Mouse (Mus musculus) limb, embryonic 10.5 days (tissue): Measurements from ENCODE around the gene Ccdc85b. TPM values are rescaled to one million over a fixed set of nuclear protein-coding genes. Genes with fewer than 3 reads are reported as not detected.
A peak's percentile ranks its signal among the peaks of the same experiment; 100 is the strongest.

Experiments used
- DNase-seq: peaks from one replicate; pipeline ENCODE4 v3.0.0-alpha.2; 2017; ENCODE audit warnings: low spot score
- H3K27ac ChIP-seq: fragments of 300-500 bp; sonication (generic); 2 replicates; pipeline ENCODE4 v1.5.1; 2016; ENCODE audit warnings: mild to moderate bottlenecking
- H3K27me3 ChIP-seq: fragments of 300-500 bp; sonication (generic); 2 replicates; pipeline ENCODE4 v1.6.1; 2016; ENCODE audit warnings: low read depth, mild to moderate bottlenecking; ENCODE audit not compliant: poor library complexity, severe bottlenecking
- H3K36me3 ChIP-seq: fragments of 300-500 bp; sonication (generic); 2 replicates; pipeline ENCODE4 v1.6.1; 2016; ENCODE audit warnings: mild to moderate bottlenecking, moderate library complexity
- H3K4me1 ChIP-seq: fragments of 300-500 bp; sonication (generic); 2 replicates; pipeline ENCODE4 v1.6.1; 2016
- H3K4me3 ChIP-seq: fragments of 300-500 bp; sonication (generic); 2 replicates; pipeline ENCODE4 v1.5.1; 2016; ENCODE audit warnings: mild to moderate bottlenecking, moderate library complexity
- H3K9me3 ChIP-seq: fragments of 300-500 bp; sonication (generic); replicated peaks from 2 replicates; pipeline ENCODE4 v1.6.1; 2016; ENCODE audit warnings: mild to moderate bottlenecking
- WGBS: fragments of 180-500 bp; shearing (Covaris S2); methylation state at CpG from one replicate; pipeline ENCODE4 v1.1.7; 2016; 5-methylcytosine and 5-hydroxymethylcytosine counted together
- polyA plus RNA-seq: library from polyadenylated mRNA; unstranded; fragments of >200 nt; fragmentation: Nextera tagmentation; extraction: Ambion mirVana; gene quantifications from 2 replicates; pipeline ENCODE4 v1.2.1, GENCODE M21; 2016

Ccdc85b gene
- polyA plus RNA-seq, 1 experiment from 2014 or later = 8.9 TPM

DNA sequence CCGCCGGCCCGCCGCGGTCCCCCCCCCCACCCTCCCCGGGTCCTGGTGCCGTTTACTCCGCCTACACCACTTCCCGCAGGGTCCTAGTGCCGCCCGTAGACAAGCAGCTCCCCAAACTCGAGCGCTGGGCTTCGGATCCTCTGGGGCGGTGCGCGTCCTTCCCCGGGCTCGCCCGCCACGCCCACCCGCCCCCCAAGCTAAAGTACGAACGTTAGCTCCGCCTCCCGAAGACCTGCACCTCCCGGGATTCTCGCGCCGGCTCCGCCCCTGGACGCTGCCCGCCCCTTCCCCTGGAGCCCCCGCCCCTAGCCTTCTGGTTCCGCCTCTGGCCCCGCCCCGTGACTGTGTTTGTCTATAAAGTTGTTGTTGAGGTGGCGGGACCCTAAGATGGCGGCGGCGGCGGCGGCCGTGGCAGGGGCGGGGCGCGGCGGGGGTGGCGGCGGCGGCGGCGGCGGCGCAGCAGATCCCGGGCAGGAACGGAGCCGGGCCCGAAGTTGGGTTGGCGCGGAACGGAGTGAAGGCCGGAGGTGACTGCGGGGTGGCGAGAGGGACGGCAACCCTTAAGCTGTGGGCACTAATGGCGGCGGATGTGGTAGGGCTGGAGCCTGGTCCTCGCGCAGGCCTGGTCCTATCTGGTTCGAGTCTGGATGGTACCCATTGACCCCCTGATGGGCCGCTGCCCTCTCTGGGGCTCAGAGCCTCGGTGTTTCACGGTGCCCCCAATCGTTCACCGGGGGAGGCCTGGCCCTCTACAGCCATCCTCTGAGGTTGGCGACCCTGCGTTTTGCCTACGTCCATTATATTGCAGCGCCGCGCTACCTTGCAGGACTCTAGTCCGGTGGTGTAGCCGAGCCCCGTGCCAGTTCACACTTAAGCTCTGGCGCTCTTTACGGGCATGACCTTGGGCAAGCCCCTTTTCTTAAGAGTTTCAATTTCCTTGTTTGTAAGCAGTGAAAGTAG is 32.6 kb downstream of the Ccdc85b start, which contains the start of the genes Drap1 and AI837181:
Drap1 (minus strand) TSS at position 198 of the 960 bp plus-strand sequence.
AI837181 (plus strand) TSS at position 363 of the 960 bp plus-strand sequence.
- DNase-seq = peak; percentile 99
- Histone ChIP-seq H3K9me3 (no peaks in the 10 kb centered on the region), H3K36me3 (peaks cover 64% of the 10 kb centered on the region), H3K27me3 (no peaks in the 10 kb centered on the region), H3K4me1 (peaks cover 39% of the 10 kb centered on the region), H3K27ac (peak within 1 kb of the TSS; percentile 97), H3K4me3 (peak within 1 kb of the TSS; percentile 90)
- under 1% methylated on average over 86 of the region's 87 CpGs for WGBS

- H3K36me3 ChIP-seq = peaks cover 70% of the 10 kb centered on the region
- no peak for DNase-seq
Observed at GRCm38 (mm10) chr19:5424092-5424781, 33.5 kb downstream of the Ccdc85b start.

GRCm38 (mm10) chr19:5423561-5423960 is 34.1 kb downstream of the Ccdc85b start:
- no peaks in the 10 kb centered on the region for H3K27me3 ChIP-seq
- H3K9me3 ChIP-seq = no peaks in the 10 kb centered on the region
- no peak for DNase-seq
- H3K27ac ChIP-seq = peak overlapping the region; percentile 97
- WGBS = 64% methylated on average over 12 of the region's 12 CpGs
- H3K4me1 ChIP-seq = peaks cover 39% of the 10 kb centered on the region
- H3K36me3 ChIP-seq = peaks cover 68% of the 10 kb centered on the region
- peak overlapping the region; percentile 90 for H3K4me3 ChIP-seq

More at GRCm38 (mm10) chr19:5424092-5424781, 33.5 kb downstream of the Ccdc85b start:
- WGBS = 1% methylated on average over 46 of the region's 48 CpGs
- peak overlapping the region; percentile 90 for H3K4me3 ChIP-seq
- no peaks in the 10 kb centered on the region for H3K27me3 ChIP-seq
- H3K9me3 ChIP-seq = no peaks in the 10 kb centered on the region
- peak overlapping the region; percentile 97 for H3K27ac ChIP-seq
- H3K4me1 ChIP-seq = peaks cover 39% of the 10 kb centered on the region

- WGBS = 85% methylated on average over 9 of the region's 9 CpGs
- Histone ChIP-seq H3K9me3 (no peaks in the 10 kb centered on the region), H3K4me3 (peak overlapping the region; percentile 90), H3K27me3 (no peaks in the 10 kb centered on the region), H3K4me1 (peaks cover 37% of the 10 kb centered on the region), H3K27ac (peak overlapping the region; percentile 97; the same call in 1 of the 2 replicates), H3K36me3 (peaks cover 69% of the 10 kb centered on the region)
- DNase-seq = no peak
Observed at GRCm38 (mm10) chr19:5422895-5423443, 34.7 kb downstream of the Ccdc85b start.

GRCm38 (mm10) chr19:5422267-5422666 is 35.4 kb downstream of the Ccdc85b start:
- H3K27me3 ChIP-seq = no peaks in the 10 kb centered on the region
- DNase-seq = no peak
- H3K4me3 ChIP-seq = no peak overlapping the region
- WGBS = 91% methylated on average over 10 of the region's 10 CpGs
- no peak overlapping the region for H3K27ac ChIP-seq
- peaks cover 72% of the 10 kb centered on the region for H3K36me3 ChIP-seq
- no peaks in the 10 kb centered on the region for H3K9me3 ChIP-seq
- peaks cover 34% of the 10 kb centered on the region for H3K4me1 ChIP-seq

- H3K27ac ChIP-seq = no peak overlapping the region
- H3K9me3 ChIP-seq = no peaks in the 10 kb centered on the region
- H3K27me3 ChIP-seq = no peaks in the 10 kb centered on the region
- no peak for DNase-seq
- no peak overlapping the region for H3K4me3 ChIP-seq
- WGBS = 89% methylated on average over 5 of the region's 5 CpGs
- peaks cover 68% of the 10 kb centered on the region for H3K36me3 ChIP-seq
- peaks cover 33% of the 10 kb centered on the region for H3K4me1 ChIP-seq
Observed at GRCm38 (mm10) chr19:5421784-5422183, 35.9 kb downstream of the Ccdc85b start.

DNA sequence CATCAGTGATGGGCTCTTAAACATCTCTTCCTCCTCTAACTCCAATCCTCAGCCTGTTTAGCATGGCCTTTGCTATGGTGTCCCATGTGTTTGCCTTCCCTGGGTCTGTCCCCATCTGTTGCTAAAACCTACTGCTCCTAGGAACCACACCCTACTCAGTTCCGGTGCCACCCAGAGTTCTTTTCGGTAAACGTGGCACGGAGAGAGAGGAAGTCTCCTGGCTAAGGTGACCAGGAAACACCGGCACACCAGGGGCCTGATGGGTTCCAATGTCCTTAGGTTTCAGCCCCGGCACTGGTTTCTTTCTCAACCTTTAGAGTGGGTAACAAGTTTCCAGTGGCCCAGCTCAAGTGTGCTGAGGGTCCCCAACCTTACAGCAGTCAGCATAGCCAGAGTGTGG is 37.1 kb downstream of the Ccdc85b start:
- DNase-seq = no peak
- H3K9me3 ChIP-seq = no peaks in the 10 kb centered on the region
- no peak overlapping the region for H3K4me3 ChIP-seq
- WGBS = 93% methylated on average over 6 of the region's 6 CpGs
- peaks cover 21% of the 10 kb centered on the region for H3K4me1 ChIP-seq
- H3K36me3 ChIP-seq = peaks cover 61% of the 10 kb centered on the region
- H3K27ac ChIP-seq = no peak overlapping the region
- no peaks in the 10 kb centered on the region for H3K27me3 ChIP-seq

DNA sequence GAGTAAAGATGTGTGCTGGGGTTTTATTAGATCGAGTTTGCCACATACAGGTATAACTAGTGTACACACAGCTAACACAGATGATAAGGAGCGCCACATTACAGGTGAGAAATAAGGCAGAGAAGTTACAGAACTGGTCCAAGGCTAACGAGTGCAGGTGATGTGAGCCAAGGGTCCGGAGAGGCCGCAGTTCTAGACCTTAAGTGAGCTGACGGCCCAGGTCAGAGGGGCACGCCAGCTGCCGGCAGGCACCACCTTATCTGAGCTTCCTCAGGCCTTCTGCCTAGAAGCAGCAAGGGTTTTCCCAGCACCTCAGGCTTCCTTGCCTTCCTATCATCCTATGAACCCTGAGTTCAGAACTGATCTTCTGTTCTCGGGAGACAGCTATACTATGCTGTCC is 38.1 kb downstream of the Ccdc85b start:
- no peak for DNase-seq
- no peaks in the 10 kb centered on the region for H3K27me3 ChIP-seq
- peaks cover 21% of the 10 kb centered on the region for H3K4me1 ChIP-seq
- 90% methylated on average over 9 of the region's 9 CpGs for WGBS
- H3K36me3 ChIP-seq = peaks cover 61% of the 10 kb centered on the region
- H3K9me3 ChIP-seq = no peaks in the 10 kb centered on the region
- H3K4me3 ChIP-seq = no peak overlapping the region
- no peak overlapping the region for H3K27ac ChIP-seq

GRCm38 (mm10) chr19:5418750-5419466 is 38.8 kb downstream of the Ccdc85b start:
- Histone ChIP-seq H3K9me3 (no peaks in the 10 kb centered on the region), H3K27me3 (no peaks in the 10 kb centered on the region), H3K4me3 (no peak overlapping the region), H3K27ac (no peak overlapping the region), H3K4me1 (peaks cover 18% of the 10 kb centered on the region), H3K36me3 (peaks cover 61% of the 10 kb centered on the region)
- no peak for DNase-seq
- 94% methylated on average over 8 of the region's 8 CpGs for WGBS

DNA sequence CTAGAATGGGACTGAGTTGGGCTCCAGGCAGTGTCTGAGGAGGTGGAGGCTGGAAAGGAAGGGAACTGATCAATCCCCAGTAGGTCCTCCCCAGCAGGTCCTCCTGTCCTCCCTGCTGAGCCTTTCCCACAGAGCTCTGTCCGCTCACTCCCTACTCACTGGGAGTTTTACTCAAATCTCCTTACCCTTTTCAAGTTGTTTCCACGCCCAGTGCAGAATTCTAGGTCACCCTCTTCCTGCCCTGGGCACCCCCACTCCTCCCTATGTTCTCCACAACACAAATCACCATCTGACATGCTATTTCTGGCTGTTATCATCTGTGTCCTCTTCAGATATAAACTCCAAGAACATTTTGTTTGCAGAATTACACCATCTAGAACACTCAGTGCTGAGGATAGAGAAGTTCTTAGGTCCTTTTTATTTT is 43.1 kb downstream of the Ccdc85b start:
- H3K4me1 ChIP-seq = peaks cover 4% of the 10 kb centered on the region; the same call in 1 of the 2 replicates
- peaks cover 21% of the 10 kb centered on the region for H3K36me3 ChIP-seq
- H3K27me3 ChIP-seq = no peaks in the 10 kb centered on the region
- no peak overlapping the region for H3K27ac ChIP-seq
- 78% methylated on average over 2 of the region's 2 CpGs for WGBS
- no peak overlapping the region for H3K4me3 ChIP-seq
- no peak for DNase-seq
- H3K9me3 ChIP-seq = no peaks in the 10 kb centered on the region

GRCm38 (mm10) chr19:5413840-5414239 is 43.9 kb downstream of the Ccdc85b start:
- DNase-seq = no peak
- Histone ChIP-seq H3K36me3 (peaks cover 19% of the 10 kb centered on the region), H3K4me3 (no peak overlapping the region), H3K9me3 (no peaks in the 10 kb centered on the region), H3K27ac (no peak overlapping the region), H3K4me1 (peaks cover 9% of the 10 kb centered on the region), H3K27me3 (no peaks in the 10 kb centered on the region)
- 78% methylated on average over 4 of the region's 4 CpGs for WGBS

DNA sequence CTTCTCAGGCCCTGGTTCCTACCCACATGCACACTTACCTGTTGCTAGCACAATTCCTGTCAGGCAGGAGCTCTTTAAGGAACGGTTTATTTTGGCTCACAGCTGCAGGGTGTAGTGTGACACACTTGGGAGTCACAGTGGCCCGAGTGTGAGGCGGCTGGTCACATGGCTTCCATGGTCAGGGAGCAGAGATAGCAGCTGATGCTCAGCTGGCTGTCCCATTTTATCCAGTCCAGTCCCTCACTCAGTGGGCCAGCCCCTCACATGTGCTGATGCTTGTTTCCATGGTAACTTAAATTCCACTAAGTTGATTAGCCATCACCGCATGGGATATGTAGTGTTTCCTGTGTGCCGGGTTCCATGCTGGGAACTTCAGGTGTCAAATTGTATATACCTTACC is 45.7 kb downstream of the Ccdc85b start:
- H3K4me1 ChIP-seq = peaks cover 20% of the 10 kb centered on the region
- WGBS = 86% methylated on average over 5 of the region's 5 CpGs
- DNase-seq = no peak
- no peaks in the 10 kb centered on the region for H3K9me3 ChIP-seq
- peaks cover 8% of the 10 kb centered on the region; the same call in 1 of the 2 replicates for H3K36me3 ChIP-seq
- H3K27ac ChIP-seq = 0 out of 2 replicates have a peak overlapping the region, but pooled peaks have one; percentile 7
- H3K4me3 ChIP-seq = no peak overlapping the region
- no peaks in the 10 kb centered on the region for H3K27me3 ChIP-seq
